Mouse (Mus musculus) C2C12 (cell line): ENCODE results near the gene Fbn1.

ENCODE experiments used
- CEBPB ChIP-seq: IDR thresholded peaks from one replicate; pipeline ENCODE4 v1.6.1; 2011; ENCODE audit warnings: low read depth, mild to moderate bottlenecking, control low read depth, moderate library complexity
- CTCF ChIP-seq: IDR thresholded peaks from one replicate; pipeline ENCODE4 v1.5.1; 2011; ENCODE audit not compliant: control insufficient read depth, insufficient read depth, insufficient read length
- USF1 ChIP-seq: IDR thresholded peaks from one replicate; pipeline ENCODE4 v1.6.1; 2011; ENCODE audit warnings: low read depth, mild to moderate bottlenecking, control low read depth, moderate library complexity

DNA sequence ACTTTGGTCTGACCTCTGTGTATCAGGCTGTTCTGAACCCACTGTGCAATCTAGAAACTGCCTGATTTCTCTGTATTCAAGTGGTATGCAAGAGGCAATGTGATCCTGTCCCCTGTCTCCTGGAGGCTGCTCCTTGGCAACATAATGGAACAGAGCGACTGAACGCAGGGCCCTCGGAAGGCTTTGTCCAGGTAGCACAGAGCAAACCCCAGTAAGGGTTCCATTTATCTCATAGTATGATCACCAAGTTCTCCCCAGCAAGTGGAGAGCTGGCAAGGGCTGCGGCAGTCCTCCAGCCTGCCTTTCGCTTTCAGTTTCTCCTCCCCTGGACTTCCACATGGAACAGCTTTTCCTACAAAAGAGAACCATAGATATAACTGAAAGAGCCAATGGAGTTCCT is 588 bp upstream of the Fbn1 start:
- no peak for TF ChIP-seq CTCF
- no peak for TF ChIP-seq CEBPB
- no peak for TF ChIP-seq USF1
